Mouse (Mus musculus): Measurements from ENCODE around the gene Cfap77. TPM values are rescaled to one million over a fixed set of nuclear protein-coding genes. Genes with fewer than 3 reads are reported as not detected.

Cfap77 gene
- polyA plus RNA-seq, 1 experiment from 2014 or later, result not detected

DNA sequence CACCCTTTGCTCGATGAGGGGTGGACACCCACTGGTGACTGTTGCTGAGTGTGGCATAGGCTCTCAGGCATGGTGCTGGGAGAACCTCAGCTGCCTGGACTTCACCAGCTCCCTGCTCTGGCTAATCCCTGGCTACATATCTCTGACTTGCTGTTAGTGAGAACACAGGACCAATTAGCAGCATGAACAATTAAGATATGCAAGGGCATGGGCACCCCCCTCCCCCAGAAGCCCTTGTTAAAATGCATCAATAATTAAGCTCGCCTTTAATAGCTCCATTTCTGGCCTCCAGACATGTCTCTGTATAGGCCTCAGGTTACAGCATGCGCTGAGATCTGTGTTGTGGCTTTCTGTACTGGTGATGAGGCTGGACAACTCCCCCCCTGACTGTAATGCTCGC lies 76.4 kb downstream of the Cfap77 start:
- Histone ChIP-seq H3K4me3 (no peak overlapping the region), H3K4me2 (no peak overlapping the region), H3K36me3 (no peaks in the 10 kb centered on the region), H3K9me3 (no peaks in the 10 kb centered on the region), H3K27me3 (peaks cover 75% of the 10 kb centered on the region), H3K4me1 (replicated peaks) (peaks cover 43% of the 10 kb centered on the region), H3K9ac (peak overlapping the region; percentile 26; the same call in 1 of the 2 replicates), H3K27ac (replicated peaks) (no peak overlapping the region)
- WGBS, result 48% methylated on average over 4 of the region's 4 CpGs
- ATAC-seq (ENCODE audit: low read depth), result no peak

DNA sequence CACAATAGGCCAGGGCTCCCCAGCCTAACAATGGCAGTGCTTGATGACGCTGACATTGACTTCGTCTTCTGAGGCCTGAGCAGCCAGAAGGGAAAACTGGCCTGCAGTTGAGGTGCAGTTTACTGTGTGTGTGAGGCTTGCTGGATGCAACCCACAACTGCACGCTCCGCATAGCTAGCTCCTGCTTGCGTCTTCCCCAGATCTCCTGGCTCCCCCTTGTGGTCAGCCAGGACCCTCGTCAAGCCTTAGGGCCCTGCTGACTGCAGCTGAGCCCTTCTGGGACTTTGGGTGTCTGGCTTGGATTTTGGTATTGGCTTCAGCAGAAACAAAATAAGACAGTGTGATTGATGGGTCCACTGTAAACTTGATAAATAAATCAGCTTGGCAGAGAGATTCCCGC lies 78.2 kb downstream of the Cfap77 start:
- Histone ChIP-seq H3K36me3 (no peaks in the 10 kb centered on the region), H3K27me3 (peaks cover 79% of the 10 kb centered on the region), H3K9ac (no peak overlapping the region), H3K9me3 (no peaks in the 10 kb centered on the region), H3K4me1 (replicated peaks) (peaks cover 43% of the 10 kb centered on the region), H3K27ac (replicated peaks) (no peak overlapping the region), H3K4me2 (no peak overlapping the region), H3K4me3 (no peak overlapping the region)
- ATAC-seq (ENCODE audit: low read depth), result peak; percentile 70; the same call in 1 of the 2 replicates
- WGBS, result 11% methylated on average over 7 of the region's 7 CpGs

DNA sequence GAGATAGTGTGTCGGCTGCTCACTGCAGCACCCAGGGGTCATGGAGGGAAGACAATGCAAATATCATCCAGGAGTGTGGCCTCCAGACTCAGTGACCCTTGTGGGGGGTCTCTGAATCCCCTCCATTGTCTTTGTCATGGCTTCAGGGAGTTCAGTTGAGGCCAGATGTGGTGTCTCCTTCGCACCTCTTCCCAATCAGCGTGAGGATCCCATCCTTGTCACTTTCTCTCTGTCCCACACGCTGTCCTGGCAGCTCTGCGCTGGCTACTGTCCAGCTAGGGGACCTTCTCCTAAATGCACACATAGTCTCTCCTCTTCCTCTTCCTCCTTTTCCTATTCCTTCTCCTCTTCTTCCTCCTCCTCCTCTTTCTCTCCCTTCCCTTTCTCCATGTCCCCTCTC lies 79.3 kb downstream of the Cfap77 start:
- no peak overlapping the region for H3K27ac ChIP-seq (replicated peaks)
- no peaks in the 10 kb centered on the region for H3K9me3 ChIP-seq
- no peaks in the 10 kb centered on the region for H3K36me3 ChIP-seq
- peaks cover 85% of the 10 kb centered on the region for H3K27me3 ChIP-seq
- H3K4me2 ChIP-seq, result no peak overlapping the region
- H3K9ac ChIP-seq, result no peak overlapping the region
- H3K4me3 ChIP-seq, result no peak overlapping the region
- H3K4me1 ChIP-seq (replicated peaks), result peaks cover 40% of the 10 kb centered on the region
- 78% methylated on average over 5 of the region's 5 CpGs for WGBS
- ATAC-seq (ENCODE audit: low read depth), result no peak

DNA sequence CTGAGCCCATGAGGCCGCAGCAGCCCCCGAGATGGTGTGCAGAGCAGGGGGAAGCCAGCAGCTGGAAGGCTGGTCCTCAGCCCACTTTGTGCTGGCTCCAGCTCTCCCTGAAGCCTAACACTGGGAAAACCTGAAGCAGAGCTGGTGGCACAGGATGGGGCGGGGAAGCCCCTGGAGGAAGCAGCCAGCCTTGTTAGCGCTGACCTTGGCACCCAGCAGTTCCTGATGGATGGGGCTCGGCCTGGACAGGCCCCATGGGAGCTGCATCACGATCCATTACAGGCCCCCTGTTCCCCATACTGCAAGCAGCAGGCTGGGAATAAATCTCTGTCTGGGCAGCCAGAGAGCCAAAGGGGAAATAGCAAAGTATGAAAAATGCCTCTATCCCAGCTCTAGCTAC lies 80.3 kb downstream of the Cfap77 start:
- Histone ChIP-seq H3K36me3 (no peaks in the 10 kb centered on the region), H3K27me3 (peaks cover 96% of the 10 kb centered on the region), H3K9ac (0 out of 2 replicates have a peak overlapping the region, but pooled peaks have one; percentile 26), H3K9me3 (no peaks in the 10 kb centered on the region), H3K27ac (replicated peaks) (no peak overlapping the region), H3K4me1 (replicated peaks) (peaks cover 35% of the 10 kb centered on the region), H3K4me2 (no peak overlapping the region), H3K4me3 (no peak overlapping the region)
- ATAC-seq (ENCODE audit: low read depth), result 0 out of 2 replicates have a peak, but pooled peaks have one; percentile 25
- 19% methylated on average over 6 of the region's 6 CpGs for WGBS

DNA sequence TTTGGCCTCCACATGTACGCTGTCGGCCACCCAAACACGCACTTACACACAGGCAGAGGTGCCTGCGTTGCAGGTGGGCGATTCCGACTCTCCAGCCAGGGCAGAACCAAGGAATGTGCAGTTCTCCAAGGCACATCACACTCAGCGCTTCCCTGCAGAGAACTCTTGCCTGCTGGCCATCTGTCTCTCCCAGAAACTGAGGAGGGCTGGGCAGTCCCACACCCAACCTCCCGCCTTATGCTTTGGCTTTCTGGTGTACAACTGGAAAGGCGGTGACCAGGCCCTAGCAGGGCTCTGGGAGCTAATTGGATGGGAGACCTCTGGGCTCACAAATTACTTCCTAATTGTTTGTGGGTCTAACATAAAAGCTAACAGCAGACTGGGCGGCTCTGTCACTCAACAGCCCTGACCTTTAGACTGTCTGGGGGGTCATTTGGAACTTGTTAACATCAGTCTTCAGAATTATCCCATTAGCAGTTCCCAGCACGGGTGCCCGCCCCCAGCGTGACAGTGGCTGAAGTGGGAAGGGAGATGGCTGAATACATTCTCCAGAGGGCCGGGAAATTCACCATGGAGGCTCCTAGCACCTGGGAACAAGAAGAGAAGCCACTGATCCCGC lies 80.9 kb downstream of the Cfap77 start:
- 32% methylated on average over 15 of the region's 15 CpGs for WGBS
- peaks cover 99% of the 10 kb centered on the region for H3K27me3 ChIP-seq
- no peak overlapping the region for H3K4me3 ChIP-seq
- no peaks in the 10 kb centered on the region for H3K9me3 ChIP-seq
- H3K9ac ChIP-seq, result 0 out of 2 replicates have a peak overlapping the region, but pooled peaks have one; percentile 26
- H3K4me2 ChIP-seq, result no peak overlapping the region
- no peak for ATAC-seq (ENCODE audit: low read depth)
- no peak overlapping the region for H3K27ac ChIP-seq (replicated peaks)
- H3K36me3 ChIP-seq, result no peaks in the 10 kb centered on the region
- peaks cover 34% of the 10 kb centered on the region for H3K4me1 ChIP-seq (replicated peaks)

DNA sequence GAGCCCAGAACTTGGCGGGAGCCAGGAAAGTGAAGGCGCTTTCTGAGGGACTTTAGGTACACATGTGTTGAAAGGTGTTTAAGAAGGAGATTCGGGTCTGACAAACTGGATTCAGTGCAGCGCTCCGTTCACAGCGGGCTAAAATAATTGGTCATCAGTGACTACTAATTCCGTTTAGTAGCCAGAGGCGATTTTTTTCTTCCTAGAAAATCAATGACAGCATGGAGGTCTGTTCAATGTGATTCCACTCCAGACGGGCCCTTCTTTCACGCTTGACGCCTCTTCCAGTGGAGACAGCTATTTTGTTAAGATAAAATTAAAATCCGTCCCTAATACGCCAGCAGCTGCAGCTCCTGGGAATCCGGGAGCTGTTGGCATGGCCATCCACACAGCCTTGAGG lies 84.4 kb downstream of the Cfap77 start:
- H3K4me3 ChIP-seq, result no peak overlapping the region
- no peaks in the 10 kb centered on the region for H3K36me3 ChIP-seq
- no peak overlapping the region for H3K9ac ChIP-seq
- H3K4me2 ChIP-seq, result no peak overlapping the region
- ATAC-seq (ENCODE audit: low read depth), result no peak
- H3K27ac ChIP-seq (replicated peaks), result no peak overlapping the region
- 54% methylated on average over 14 of the region's 14 CpGs for WGBS
- no peaks in the 10 kb centered on the region for H3K9me3 ChIP-seq
- peaks cover 87% of the 10 kb centered on the region for H3K27me3 ChIP-seq
- peaks cover 45% of the 10 kb centered on the region for H3K4me1 ChIP-seq (replicated peaks)

DNA sequence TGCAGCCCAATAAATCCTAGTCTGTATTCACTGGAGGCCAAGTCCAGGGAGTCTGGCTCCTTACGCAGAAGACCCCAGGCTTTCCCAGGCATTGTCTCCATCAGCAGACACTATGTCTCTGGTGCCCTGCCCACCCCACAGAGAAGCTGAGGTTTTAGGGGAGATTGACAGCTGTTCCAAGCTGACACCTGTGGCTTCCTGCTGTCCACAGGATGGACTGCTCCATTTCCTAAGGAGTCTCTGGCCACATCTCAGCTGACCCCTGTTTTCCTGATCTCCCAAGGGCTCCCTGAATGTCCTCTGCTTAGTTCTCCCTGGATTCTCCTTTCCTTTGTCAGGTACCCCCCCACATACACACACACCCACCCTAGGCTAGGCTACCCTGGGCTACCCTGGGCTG lies 86.6 kb downstream of the Cfap77 start:
- no peak overlapping the region for H3K4me3 ChIP-seq
- H3K9ac ChIP-seq, result no peak overlapping the region
- no peaks in the 10 kb centered on the region for H3K36me3 ChIP-seq
- ATAC-seq (ENCODE audit: low read depth), result no peak
- 33% methylated on average over 1 of the region's 1 CpGs for WGBS
- H3K9me3 ChIP-seq, result no peaks in the 10 kb centered on the region
- no peak overlapping the region for H3K4me2 ChIP-seq
- no peak overlapping the region for H3K27ac ChIP-seq (replicated peaks)
- peaks cover 34% of the 10 kb centered on the region for H3K4me1 ChIP-seq (replicated peaks)
- H3K27me3 ChIP-seq, result peaks cover 80% of the 10 kb centered on the region

DNA sequence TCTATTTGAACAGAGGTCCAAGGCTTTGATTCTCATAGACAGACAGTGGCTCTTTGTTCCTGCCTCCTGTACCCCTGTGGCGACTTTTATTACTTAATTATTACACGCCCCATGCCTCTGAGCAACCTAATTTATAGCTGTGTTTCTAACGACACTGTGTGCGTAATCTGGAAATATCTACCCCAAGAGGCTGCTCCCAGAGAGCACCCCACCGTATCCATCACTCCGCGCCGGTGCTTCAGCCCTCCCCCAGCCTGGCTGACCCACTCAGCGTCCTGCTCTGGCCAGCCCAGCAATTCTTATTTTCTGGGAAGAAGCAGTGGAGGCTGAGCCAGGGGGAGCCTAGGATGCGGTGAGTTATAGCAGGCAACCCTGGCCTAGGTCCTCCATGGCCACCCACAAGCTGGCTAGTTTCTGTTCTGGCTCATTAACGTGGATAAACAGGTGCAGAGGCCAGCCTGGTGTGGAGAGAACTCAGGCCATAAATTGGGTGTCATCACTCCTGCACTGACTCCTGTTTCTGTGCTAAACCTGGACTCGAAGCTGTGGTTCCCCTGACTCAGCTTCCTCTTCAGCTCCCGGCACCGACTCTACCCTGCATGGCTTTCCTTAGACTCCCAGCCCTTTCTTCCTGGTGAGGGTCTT lies 88.6 kb downstream of the Cfap77 start:
- ATAC-seq (ENCODE audit: low read depth), result peak; percentile 82
- peaks cover 34% of the 10 kb centered on the region for H3K4me1 ChIP-seq (replicated peaks)
- 4% methylated on average over 14 of the region's 14 CpGs for WGBS
- peak overlapping the region; percentile 69 for H3K27ac ChIP-seq (replicated peaks)
- no peak overlapping the region for H3K4me3 ChIP-seq
- H3K36me3 ChIP-seq, result no peaks in the 10 kb centered on the region
- peak overlapping the region; percentile 52 for H3K9ac ChIP-seq
- peak overlapping the region; percentile 21; the same call in 1 of the 2 replicates for H3K4me2 ChIP-seq
- H3K9me3 ChIP-seq, result no peaks in the 10 kb centered on the region
- peaks cover 81% of the 10 kb centered on the region for H3K27me3 ChIP-seq

DNA sequence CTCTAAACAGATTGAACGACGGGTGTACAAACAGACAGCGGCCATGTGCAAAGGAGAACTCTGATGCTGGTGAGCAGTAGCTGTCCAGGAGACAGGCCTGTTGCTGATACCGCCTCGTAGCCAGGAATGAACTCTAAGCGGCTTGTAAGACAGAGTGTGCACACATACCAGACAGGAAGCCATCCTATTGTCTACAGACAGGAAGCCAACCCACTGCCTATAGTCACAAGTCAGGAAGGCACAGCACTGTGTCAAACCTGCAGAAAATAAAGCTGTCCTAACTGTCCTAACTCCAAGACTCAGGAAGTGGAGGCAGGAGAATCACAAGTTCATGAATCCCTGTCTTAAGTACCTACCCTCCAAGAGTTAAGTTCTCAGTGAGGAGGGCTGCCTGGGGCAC lies 91.3 kb downstream of the Cfap77 start:
- Histone ChIP-seq H3K9me3 (no peaks in the 10 kb centered on the region), H3K9ac (no peak overlapping the region), H3K4me3 (no peak overlapping the region), H3K27me3 (peaks cover 66% of the 10 kb centered on the region), H3K4me1 (replicated peaks) (peaks cover 27% of the 10 kb centered on the region), H3K36me3 (no peaks in the 10 kb centered on the region), H3K4me2 (no peak overlapping the region), H3K27ac (replicated peaks) (no peak overlapping the region)
- no peak for ATAC-seq (ENCODE audit: low read depth)
- WGBS, result 92% methylated on average over 6 of the region's 6 CpGs

DNA sequence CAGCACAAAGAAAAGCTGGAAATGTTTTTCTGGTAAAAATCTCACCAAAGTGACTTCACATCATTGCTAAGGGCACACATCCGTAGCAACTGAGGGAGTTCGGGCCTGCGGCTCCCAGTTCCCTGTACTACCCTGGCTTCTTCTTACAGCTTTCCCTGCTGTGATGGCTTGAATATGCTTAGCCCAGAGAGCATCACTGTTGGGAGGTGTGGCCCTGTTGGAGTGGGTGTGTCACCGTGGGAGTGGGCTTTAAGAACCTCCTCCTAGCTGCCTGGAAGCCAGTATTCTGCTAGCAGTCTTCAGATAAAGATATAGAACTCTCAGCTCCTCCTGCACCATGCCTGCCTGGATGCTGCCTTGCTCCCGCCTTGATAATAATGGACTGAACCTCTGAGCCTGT lies 93.2 kb downstream of the Cfap77 start:
- no peaks in the 10 kb centered on the region for H3K36me3 ChIP-seq
- no peak overlapping the region for H3K27ac ChIP-seq (replicated peaks)
- no peak overlapping the region for H3K4me3 ChIP-seq
- no peak overlapping the region for H3K9ac ChIP-seq
- no peak for ATAC-seq (ENCODE audit: low read depth)
- WGBS, result 69% methylated on average over 5 of the region's 5 CpGs
- H3K4me1 ChIP-seq (replicated peaks), result peaks cover 15% of the 10 kb centered on the region
- no peaks in the 10 kb centered on the region for H3K9me3 ChIP-seq
- H3K4me2 ChIP-seq, result no peak overlapping the region
- H3K27me3 ChIP-seq, result peaks cover 64% of the 10 kb centered on the region

DNA sequence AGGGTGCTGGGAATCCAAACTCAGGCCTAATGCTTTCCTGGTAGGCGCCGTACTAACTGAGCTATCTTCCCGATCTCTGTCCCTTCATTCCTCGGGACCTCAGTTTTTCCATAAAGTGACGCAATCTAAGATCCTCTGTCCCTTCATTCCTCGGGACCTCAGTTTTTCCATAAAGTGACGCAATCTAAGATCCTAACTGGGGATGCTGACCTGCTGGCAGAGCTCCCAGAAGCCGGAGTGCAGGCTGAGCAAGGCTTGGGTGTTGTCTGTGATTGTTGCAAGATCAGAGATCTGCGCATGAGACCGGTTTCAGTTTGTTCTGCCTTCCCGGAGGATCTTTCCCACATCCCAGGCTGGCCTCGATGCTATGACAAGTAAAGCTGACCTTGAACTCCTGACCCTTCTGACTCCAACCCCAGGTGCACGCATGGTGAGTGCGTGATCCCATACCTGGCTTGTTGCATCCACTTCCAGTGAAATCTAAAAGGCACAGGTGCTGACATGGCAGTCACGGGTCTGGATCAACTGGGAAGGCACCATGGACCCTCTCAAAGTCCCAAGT lies 93.8 kb downstream of the Cfap77 start:
- Histone ChIP-seq H3K4me2 (no peak overlapping the region), H3K27ac (replicated peaks) (no peak overlapping the region), H3K9ac (no peak overlapping the region), H3K4me3 (no peak overlapping the region), H3K9me3 (no peaks in the 10 kb centered on the region), H3K27me3 (peaks cover 68% of the 10 kb centered on the region), H3K36me3 (no peaks in the 10 kb centered on the region), H3K4me1 (replicated peaks) (peaks cover 10% of the 10 kb centered on the region)
- ATAC-seq (ENCODE audit: low read depth), result no peak
- 87% methylated on average over 15 of the region's 15 CpGs for WGBS

DNA sequence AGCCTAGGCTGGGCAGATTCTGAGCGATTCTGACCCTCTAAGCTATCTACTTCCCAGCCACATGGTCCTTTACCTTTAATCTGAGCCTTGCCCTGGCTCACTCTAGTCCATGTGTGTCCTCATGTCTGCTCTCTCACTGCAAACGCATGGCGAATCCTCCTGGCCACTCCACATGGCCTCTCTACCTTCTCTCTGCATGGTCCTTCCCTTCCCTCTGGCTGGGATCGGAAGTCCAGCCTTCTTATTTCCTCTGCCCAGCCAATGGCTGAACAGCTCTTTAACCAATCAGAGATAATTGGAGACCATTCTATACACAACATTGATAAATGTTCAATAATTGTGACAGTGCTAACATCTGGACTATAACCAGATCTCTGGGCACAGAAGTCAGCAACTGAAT lies 98.0 kb downstream of the Cfap77 start:
- H3K27ac ChIP-seq (replicated peaks), result no peak overlapping the region
- H3K9ac ChIP-seq, result no peak overlapping the region
- WGBS, result 91% methylated on average over 4 of the region's 4 CpGs
- no peak overlapping the region for H3K4me2 ChIP-seq
- H3K36me3 ChIP-seq, result no peaks in the 10 kb centered on the region
- peaks cover 51% of the 10 kb centered on the region for H3K27me3 ChIP-seq
- H3K4me3 ChIP-seq, result no peak overlapping the region
- ATAC-seq (ENCODE audit: low read depth), result no peak
- H3K4me1 ChIP-seq (replicated peaks), result no peaks in the 10 kb centered on the region
- no peaks in the 10 kb centered on the region for H3K9me3 ChIP-seq
